ENCODE assay signal across 8 mouse cellular contexts in the genomic region with DNA sequence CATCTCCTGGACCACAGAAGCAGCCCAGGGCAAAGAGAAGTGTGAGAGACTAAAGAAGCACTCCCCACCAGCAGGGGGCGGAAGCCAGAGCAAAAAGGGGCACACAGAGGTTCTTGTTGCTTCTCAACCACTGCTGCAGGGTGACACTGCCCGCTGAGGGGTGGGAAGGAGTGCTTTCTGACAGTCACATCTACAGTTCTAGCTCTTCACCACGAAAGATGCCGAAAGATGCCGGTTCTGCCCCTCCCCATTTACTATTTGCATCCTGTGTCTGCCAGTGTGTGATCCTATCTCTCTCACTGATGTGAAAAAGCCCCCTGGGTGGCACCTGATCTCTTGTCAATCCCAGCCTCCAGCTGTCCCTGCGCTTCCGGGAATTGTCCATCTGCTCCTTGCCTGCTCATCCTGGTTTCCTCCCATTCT.
DNase-seq lines count a peak whose midpoint lies in the region; ATAC-seq lines count a peak whose summit lies in the region.

No protein-coding gene starts in this region.

- H3K9me3 ChIP-seq in midbrain, embryonic 13.5 days, result no peaks in the 10 kb centered on the region
- H3K9me3 ChIP-seq in forebrain, embryonic 14.5 days (replicated peaks; ENCODE audit: control insufficient read depth, low read length), result no peaks in the 10 kb centered on the region

- peak; percentile 18 for DNase-seq in kidney, adult 9 months
- DNase-seq in kidney, adult 11 months, result no peak
- peak; percentile 21 for DNase-seq in CD4-positive helper T cell, adult 2 months (ENCODE audit: low read depth, low spot score)
- peak; percentile 17 for DNase-seq in MN1 (ENCODE audit: low spot score)
- DNase-seq in heart, postnatal 4 days, result peak; percentile 44
- no peak for DNase-seq in forebrain, embryonic 14.5 days (ENCODE audit: low spot score)
- DNase-seq in urinary bladder, adult 18-20 months (ENCODE audit: low spot score in 2 of 2), result no peak

- no peaks in the 10 kb centered on the region for H3K27me3 ChIP-seq in midbrain, embryonic 13.5 days
- no peaks in the 10 kb centered on the region for H3K27me3 ChIP-seq in forebrain, embryonic 14.5 days (replicated peaks; ENCODE audit: control insufficient read depth, insufficient read depth, low read length)

- H3K36me3 ChIP-seq in midbrain, embryonic 13.5 days, result no peaks in the 10 kb centered on the region
- no peaks in the 10 kb centered on the region for H3K36me3 ChIP-seq in forebrain, embryonic 14.5 days (ENCODE audit: control insufficient read depth, insufficient read depth, low read length)

- H3K4me2 ChIP-seq in midbrain, embryonic 13.5 days (replicated peaks), result no peak overlapping the region
- H3K4me2 ChIP-seq in forebrain, embryonic 14.5 days (ENCODE audit: low read length), result no peak overlapping the region

- no peak overlapping the region for H3K27ac ChIP-seq in midbrain, embryonic 13.5 days
- no peak overlapping the region for H3K27ac ChIP-seq in forebrain, embryonic 14.5 days (ENCODE audit: low read depth, low read length)

- ATAC-seq in midbrain, embryonic 13.5 days, result 0 out of 2 replicates have a peak, but pooled peaks have one; percentile 37
- ATAC-seq in forebrain, embryonic 14.5 days, result no peak

- WGBS in midbrain, embryonic 13.5 days, result 52% methylated on average over 7 of the region's 7 CpGs
- 61% methylated on average over 7 of the region's 7 CpGs for whole genome bisulfite sequencing in forebrain, embryonic 14.5 days

- 0 out of 2 replicates have a peak, but pooled peaks cover 5% of the 10 kb centered on the region for H3K4me1 ChIP-seq in midbrain, embryonic 13.5 days (replicated peaks)
- no peaks in the 10 kb centered on the region for H3K4me1 ChIP-seq in forebrain, embryonic 14.5 days (ENCODE audit: control insufficient read depth, insufficient read depth, low read length)

- H3K4me3 ChIP-seq in midbrain, embryonic 13.5 days (replicated peaks), result no peak overlapping the region
- no peak overlapping the region for H3K4me3 ChIP-seq in forebrain, embryonic 14.5 days (ENCODE audit: low read depth, low read length)

- no peak overlapping the region for H3K9ac ChIP-seq in midbrain, embryonic 13.5 days (replicated peaks)
- H3K9ac ChIP-seq in forebrain, embryonic 14.5 days (ENCODE audit: low read length), result no peak overlapping the region

Comparison
In these comparisons a context has a peak if more than half of its experiments do, and no peak if none do; other contexts are left out.
1. DNase-seq: peak in kidney, adult 9 months (single experiment), CD4-positive helper T cell, adult 2 months (single experiment), MN1 (single experiment) and heart, postnatal 4 days (single experiment); none in kidney, adult 11 months (single experiment), forebrain, embryonic 14.5 days (single experiment) and urinary bladder, adult 18-20 months (0 of 2).